Mouse (Mus musculus): ENCODE results near the gene Ulk3. TPM values are rescaled to one million over a fixed set of nuclear protein-coding genes. Genes with fewer than 3 reads are reported as not detected.

The Ulk3 gene
- polyA plus RNA-seq, 1 experiment from 2014 or later = 10.0 TPM

DNA sequence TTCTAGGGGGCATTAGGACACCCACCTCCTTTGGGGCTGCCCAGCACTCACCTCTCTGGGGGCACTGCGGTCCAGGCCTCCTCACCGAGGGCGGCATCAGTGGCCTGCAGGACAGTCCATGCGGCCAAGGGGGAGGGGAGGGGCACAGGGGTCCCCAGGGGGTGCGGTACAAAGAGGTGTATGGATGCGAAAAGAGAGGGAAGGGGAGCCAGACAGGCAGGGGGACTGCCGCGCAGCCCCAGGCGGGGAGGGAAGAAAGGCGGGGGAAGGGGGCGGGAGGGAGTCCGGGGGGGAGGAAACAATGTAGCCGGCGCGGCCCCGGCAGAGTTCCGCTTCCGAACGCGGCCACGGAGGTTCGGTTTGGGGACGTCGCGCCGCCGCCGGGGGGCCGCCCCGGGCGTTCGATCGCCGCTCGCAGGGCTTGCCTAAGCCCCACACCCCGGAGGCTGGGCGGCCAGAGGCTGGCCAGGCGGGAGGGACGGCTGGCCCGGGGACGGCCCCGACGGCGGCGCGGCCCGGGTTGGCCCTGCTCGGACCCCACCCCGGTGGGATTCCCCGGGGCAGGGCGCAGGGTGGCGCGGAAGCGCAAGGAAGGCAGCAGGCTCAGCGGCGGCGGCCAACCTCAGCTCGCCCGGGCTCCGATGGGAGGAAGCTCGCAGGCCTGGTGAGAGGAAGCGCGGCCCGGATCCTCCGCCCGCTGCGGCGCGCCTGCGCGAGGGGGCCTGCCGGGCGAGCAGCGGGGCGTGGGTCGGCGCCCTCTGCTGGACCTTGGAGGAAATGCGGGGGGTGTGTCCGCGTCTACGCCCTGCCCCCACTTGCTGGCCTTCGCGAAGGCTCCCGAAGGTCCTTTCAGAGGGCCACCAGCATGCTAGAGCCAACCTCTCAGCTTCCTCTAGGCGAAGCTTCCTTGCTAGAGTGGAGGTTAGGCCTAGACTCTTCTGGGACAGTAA is 56.0 kb downstream of the Ulk3 start:
- Histone ChIP-seq H3K4me1 (ENCODE audit: control insufficient read depth, insufficient read depth, low read length) (peaks cover 37% of the 10 kb centered on the region), H3K36me3 (ENCODE audit: control insufficient read depth, insufficient read depth, low read length) (peaks cover 3% of the 10 kb centered on the region; the same call in 1 of the 2 replicates), H3K9me3 (replicated peaks; ENCODE audit: control insufficient read depth, low read length) (no peaks in the 10 kb centered on the region), H3K27me3 (ENCODE audit: control insufficient read depth, insufficient read depth, low read length) (no peaks in the 10 kb centered on the region), H3K27ac (ENCODE audit: low read depth, low read length) (peak overlapping the region; percentile 97), H3K4me3 (ENCODE audit: low read depth, low read length) (peak overlapping the region; percentile 99), H3K4me2 (peak overlapping the region; percentile 94), H3K9ac (ENCODE audit: low read depth, low read length) (peak overlapping the region; percentile 96)
- peak; percentile 80 for ATAC-seq (replicated peaks; ENCODE audit: insufficient number of reproducible peaks, low FRiP score, low TSS enrichment)
- WGBS (ENCODE audit: insufficient replicate concordance) = under 1% methylated on average over 59 of the region's 85 CpGs

Other genes with a start within 250 kb of the Ulk3 start
- 18.7 and 21.8 TPM in 2 replicates for gene Ppcdc, start 149.3 kb upstream of the Ulk3 start, polyA plus RNA-seq (2014; fragmentation: Nextera tagmentation; extraction: Ambion mirVana)
- gene Scamp5, start 121.4 kb upstream of the Ulk3 start, polyA plus RNA-seq (2014; fragmentation: Nextera tagmentation; extraction: Ambion mirVana) = 5.8 and 7.9 TPM in 2 replicates
- 16.3 and 17.1 TPM in 2 replicates for gene Rpp25, start 85.4 kb upstream of the Ulk3 start, polyA plus RNA-seq (2014; fragmentation: Nextera tagmentation; extraction: Ambion mirVana)
- 1,178 and 1,213 TPM in 2 replicates for gene Cox5a, start 68.2 kb upstream of the Ulk3 start, polyA plus RNA-seq (2014; fragmentation: Nextera tagmentation; extraction: Ambion mirVana)
- 12.1 and 12.6 TPM in 2 replicates for gene Fam219b, start 51.9 kb upstream of the Ulk3 start, polyA plus RNA-seq (2014; fragmentation: Nextera tagmentation; extraction: Ambion mirVana)
- gene Mpi, start 36.7 kb upstream of the Ulk3 start, polyA plus RNA-seq (2014; fragmentation: Nextera tagmentation; extraction: Ambion mirVana) = 67.5 and 76.1 TPM in 2 replicates
- gene Scamp2, start 28.5 kb upstream of the Ulk3 start, polyA plus RNA-seq (2014; fragmentation: Nextera tagmentation; extraction: Ambion mirVana) = 53.3 and 54.9 TPM in 2 replicates
- gene Cplx3, start 16.8 kb downstream of the Ulk3 start, polyA plus RNA-seq (2014; fragmentation: Nextera tagmentation; extraction: Ambion mirVana) = not detected in 2 replicates
- not detected in 2 replicates for gene Lman1l, start 31.3 kb downstream of the Ulk3 start, polyA plus RNA-seq (2014; fragmentation: Nextera tagmentation; extraction: Ambion mirVana)
- 15.9 and 18.6 TPM in 2 replicates for gene Csk, start 64.2 kb downstream of the Ulk3 start, polyA plus RNA-seq (2014; fragmentation: Nextera tagmentation; extraction: Ambion mirVana)
- gene Cyp1a2, start 94.3 kb downstream of the Ulk3 start, polyA plus RNA-seq (2014; fragmentation: Nextera tagmentation; extraction: Ambion mirVana) = not detected in 2 replicates
- not detected in 2 replicates for gene Cyp1a1, start 98.5 kb downstream of the Ulk3 start, polyA plus RNA-seq (2014; fragmentation: Nextera tagmentation; extraction: Ambion mirVana)
- 14.3 and 15.5 TPM in 2 replicates for gene Edc3, start 119.1 kb downstream of the Ulk3 start, polyA plus RNA-seq (2014; fragmentation: Nextera tagmentation; extraction: Ambion mirVana)
- 64.2 and 73.5 TPM in 2 replicates for gene Clk3, start 176.4 kb downstream of the Ulk3 start, polyA plus RNA-seq (2014; fragmentation: Nextera tagmentation; extraction: Ambion mirVana)
- gene Arid3b, start 247.3 kb downstream of the Ulk3 start, polyA plus RNA-seq (2014; fragmentation: Nextera tagmentation; extraction: Ambion mirVana) = 28.0 and 31.7 TPM in 2 replicates